Mouse (Mus musculus) midbrain, postnatal 0 days (tissue): ENCODE measurements at regions not wholly inside any gene's neighbourhood (a gene's known extent, or its start where the extent isn't known, plus 50 kb on each side); places are given as distances from the start of the nearest gene placed in this dataset.
A peak's percentile ranks its signal among the peaks of the same experiment; 100 is the strongest.

Experiments used
- ATAC-seq: fragments of 200-750 bp; cut with Nextera tagmentation; 2 replicates; pipeline ENCODE4 v1.8.0; 2017; ENCODE audit warnings: moderate number of reproducible peaks, mild to moderate bottlenecking, moderate TSS enrichment, moderate library complexity; ENCODE audit not compliant: low FRiP score
- DNase-seq: peaks from one replicate; pipeline ENCODE4 v3.0.0-alpha.2; 2015; ENCODE audit warnings: low spot score
- H3K27ac ChIP-seq: fragments of 300-500 bp; sonication (generic); 2 replicates; pipeline ENCODE4 v1.5.1; 2014; ENCODE audit warnings: low read depth, mild to moderate bottlenecking, low read length, mixed read lengths
- H3K27me3 ChIP-seq: fragments of 300-500 bp; sonication (generic); 2 replicates; pipeline ENCODE4 v1.6.1; 2014; ENCODE audit warnings: low read length, control low read depth, mixed read lengths; ENCODE audit not compliant: insufficient read depth
- H3K36me3 ChIP-seq: fragments of 300-500 bp; sonication (generic); 2 replicates; pipeline ENCODE4 v1.6.1; 2014; ENCODE audit warnings: low read length, control low read depth, mixed read lengths; ENCODE audit not compliant: insufficient read depth
- H3K4me1 ChIP-seq: fragments of 300-500 bp; sonication (generic); 2 replicates; pipeline ENCODE4 v1.6.1; 2014; ENCODE audit warnings: mild to moderate bottlenecking, control low read depth, antibody characterized with exemption, low read length, mixed read lengths; ENCODE audit not compliant: insufficient read depth
- H3K4me2 ChIP-seq: fragments of 300-500 bp; sonication (generic); 2 replicates; pipeline ENCODE4 v1.6.1; 2014; ENCODE audit warnings: low read depth, mild to moderate bottlenecking, low read length, mixed read lengths; ENCODE audit not compliant: poor library complexity, severe bottlenecking
- H3K4me3 ChIP-seq: fragments of 300-500 bp; sonication (generic); 2 replicates; pipeline ENCODE4 v1.5.1; 2014; ENCODE audit warnings: low read depth, mild to moderate bottlenecking, low read length, moderate library complexity
- H3K9ac ChIP-seq: fragments of 300-500 bp; sonication (generic); replicated peaks from 2 replicates; pipeline ENCODE4 v1.6.1; 2014; ENCODE audit warnings: mild to moderate bottlenecking, low read length, moderate library complexity, mixed read lengths; ENCODE audit not compliant: poor library complexity, severe bottlenecking
- H3K9me3 ChIP-seq: fragments of 300-500 bp; sonication (generic); 2 replicates; pipeline ENCODE4 v1.6.1; 2016; ENCODE audit warnings: low read length, control low read depth
- CTCF ChIP-seq: IDR thresholded peaks from 2 replicates; pipeline ENCODE4 v1.5.1; 2016; ENCODE audit warnings: antibody characterized with exemption, mild to moderate bottlenecking
- WGBS: fragments of 180-500 bp; shearing (Covaris S2); extraction: QIAGEN DNeasy Blood & Tissue Kit; methylation state at CpG from one replicate; pipeline ENCODE4 v1.1.7; 2014; 5-methylcytosine and 5-hydroxymethylcytosine counted together

DNA sequence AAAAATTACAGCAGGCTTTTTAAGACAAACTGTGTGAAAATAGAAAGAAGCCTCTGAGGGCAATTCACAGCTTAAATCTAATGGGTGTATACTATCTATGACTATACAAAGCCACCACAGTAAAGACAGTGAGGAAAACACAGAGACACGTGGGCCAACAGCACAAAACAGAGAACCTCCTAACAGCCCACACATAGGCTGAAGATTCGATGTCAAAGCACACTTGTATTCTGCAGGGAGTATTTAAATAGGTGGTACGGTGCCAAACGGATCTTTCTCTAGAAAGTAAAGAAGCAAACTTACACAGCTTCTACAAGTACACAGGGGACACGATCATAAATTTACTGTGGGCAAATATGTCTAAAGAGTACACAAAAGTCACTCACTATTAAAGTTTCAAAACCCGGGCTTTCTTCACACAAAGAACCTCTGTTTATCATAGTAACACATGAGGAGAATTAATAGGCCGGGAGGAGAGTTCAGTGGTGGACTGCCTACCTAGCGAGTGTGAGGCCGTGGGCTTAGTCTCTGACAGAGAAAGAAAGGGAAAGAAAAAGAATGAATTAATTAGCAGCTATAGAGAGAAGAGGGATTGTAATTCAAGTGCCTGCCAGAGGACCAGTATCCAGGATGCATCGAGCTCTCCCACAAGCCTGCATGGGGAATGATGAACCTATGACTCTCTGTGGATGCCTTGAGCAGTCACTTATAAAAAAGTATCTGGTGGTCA lies 317.7 kb upstream of the Nfe2l3 start:
- H3K27ac ChIP-seq: no peak overlapping the region
- H3K9ac ChIP-seq: no peak overlapping the region
- no peak for TF ChIP-seq CTCF
- 37% methylated on average over 10 of the region's 10 CpGs for WGBS
- H3K36me3 ChIP-seq: no peaks in the 10 kb centered on the region
- H3K4me2 ChIP-seq: no peak overlapping the region
- no peaks in the 10 kb centered on the region for H3K27me3 ChIP-seq
- H3K4me1 ChIP-seq: no peaks in the 10 kb centered on the region
- peak; percentile 28 for DNase-seq
- H3K4me3 ChIP-seq: no peak overlapping the region
- no peak for ATAC-seq
- no peaks in the 10 kb centered on the region; the same call in 1 of the 2 replicates for H3K9me3 ChIP-seq

DNA sequence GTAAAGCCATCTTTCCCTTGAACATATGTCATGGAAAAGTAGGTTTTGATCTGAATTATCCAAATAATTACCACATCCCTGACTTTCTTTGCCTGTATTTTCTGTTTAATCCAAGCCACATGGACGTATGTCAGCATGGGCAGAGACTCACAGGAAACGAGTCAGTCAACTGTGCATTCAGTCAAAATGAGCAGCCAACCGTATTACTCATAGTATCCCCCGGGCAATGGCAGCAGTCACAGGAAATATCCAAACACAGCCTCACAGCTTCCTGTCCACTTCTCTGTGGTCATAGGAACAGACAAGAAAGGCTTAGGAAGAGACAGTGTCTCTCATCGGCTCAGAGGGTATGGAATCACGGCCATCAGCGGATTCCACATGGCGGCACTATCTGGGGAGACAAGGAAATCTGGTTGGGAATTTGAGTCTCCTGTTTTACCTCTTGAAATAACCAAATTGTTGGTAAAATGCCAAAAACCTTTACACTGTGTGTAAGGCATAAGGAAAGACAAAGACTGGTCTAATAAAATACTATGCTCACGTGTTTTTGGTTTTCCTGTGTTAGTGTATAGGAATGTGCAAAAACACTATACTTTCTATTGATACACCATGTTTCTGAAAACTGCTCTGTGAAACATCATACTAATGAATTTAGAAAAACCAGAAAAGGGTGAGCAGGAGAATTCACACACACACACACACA lies 313.5 kb upstream of the Nfe2l3 start:
- TF ChIP-seq CTCF: no peak
- H3K9me3 ChIP-seq: no peaks in the 10 kb centered on the region
- H3K4me1 ChIP-seq: no peaks in the 10 kb centered on the region
- WGBS: 73% methylated on average over 9 of the region's 9 CpGs
- no peak overlapping the region for H3K9ac ChIP-seq
- H3K4me3 ChIP-seq: no peak overlapping the region
- H3K36me3 ChIP-seq: no peaks in the 10 kb centered on the region
- no peak overlapping the region for H3K4me2 ChIP-seq
- DNase-seq (peak; percentile 63), ATAC-seq (no peak)
- H3K27me3 ChIP-seq: no peaks in the 10 kb centered on the region
- H3K27ac ChIP-seq: no peak overlapping the region

DNA sequence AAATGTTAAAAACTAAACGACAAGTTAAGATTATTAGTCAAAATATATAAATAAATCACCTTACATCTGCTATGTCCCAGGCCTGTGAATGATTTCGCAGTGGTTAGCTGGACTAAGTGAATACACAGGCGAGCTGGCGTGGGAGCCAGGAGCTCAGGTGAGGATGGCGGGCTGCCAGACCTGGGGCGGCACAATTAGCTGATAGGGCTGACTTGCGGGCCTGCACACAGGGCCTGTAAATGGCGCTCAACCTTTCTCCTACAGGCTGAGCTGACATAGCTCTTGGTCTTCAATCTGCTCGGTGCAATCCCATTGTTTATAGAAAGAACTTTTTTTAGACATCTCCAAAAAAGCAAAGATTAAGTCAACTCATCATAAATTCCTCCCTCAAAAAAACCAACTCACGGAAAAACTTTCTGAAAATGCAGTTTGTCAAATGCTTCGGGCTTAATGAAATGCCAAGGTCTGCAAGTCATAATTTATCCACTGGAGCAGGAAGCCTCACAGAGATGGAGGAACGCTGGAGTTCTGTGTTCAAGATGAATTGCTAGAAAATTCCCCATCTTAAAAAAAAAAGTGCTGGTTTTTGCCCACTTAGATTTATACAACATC lies 312.7 kb upstream of the Nfe2l3 start:
- H3K4me2 ChIP-seq: no peak overlapping the region
- H3K4me1 ChIP-seq: no peaks in the 10 kb centered on the region
- no peak for TF ChIP-seq CTCF
- ATAC-seq (no peak), DNase-seq (peak; percentile 19)
- no peak overlapping the region for H3K27ac ChIP-seq
- H3K36me3 ChIP-seq: no peaks in the 10 kb centered on the region
- 91% methylated on average over 12 of the region's 12 CpGs for WGBS
- H3K9ac ChIP-seq: no peak overlapping the region
- no peaks in the 10 kb centered on the region for H3K27me3 ChIP-seq
- no peaks in the 10 kb centered on the region for H3K9me3 ChIP-seq
- no peak overlapping the region for H3K4me3 ChIP-seq

GRCm38 (mm10) chr6:51122941-51123340 lies 309.5 kb upstream of the Nfe2l3 start:
- H3K4me1 ChIP-seq: no peaks in the 10 kb centered on the region
- H3K4me3 ChIP-seq: no peak overlapping the region
- WGBS: 59% methylated on average over 5 of the region's 5 CpGs
- H3K27ac ChIP-seq: no peak overlapping the region
- H3K9me3 ChIP-seq: no peaks in the 10 kb centered on the region
- no peak overlapping the region for H3K9ac ChIP-seq
- no peak overlapping the region for H3K4me2 ChIP-seq
- ATAC-seq: no peak
- TF ChIP-seq CTCF: no peak
- H3K27me3 ChIP-seq: no peaks in the 10 kb centered on the region
- DNase-seq: no peak
- no peaks in the 10 kb centered on the region for H3K36me3 ChIP-seq

DNA sequence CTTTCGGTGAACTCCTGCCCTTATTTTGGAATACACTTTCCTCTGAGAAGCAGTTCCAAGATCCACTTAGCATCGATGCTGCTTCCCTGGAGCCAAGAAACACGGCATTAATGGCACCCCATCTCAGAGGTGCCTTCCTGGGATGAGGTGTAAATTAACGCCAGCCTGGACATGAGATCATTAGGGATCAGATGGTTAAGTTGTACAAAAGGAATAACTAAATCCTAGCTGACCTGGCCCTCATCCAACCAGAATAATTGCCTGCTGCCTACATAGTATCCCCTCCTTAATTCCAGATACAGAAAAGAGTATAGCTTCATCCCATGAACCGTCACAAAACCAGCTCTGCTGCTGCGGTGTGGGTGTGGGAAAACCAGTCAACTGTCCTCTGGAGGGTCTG lies 304.6 kb upstream of the Nfe2l3 start:
- no peaks in the 10 kb centered on the region for H3K36me3 ChIP-seq
- no peak for TF ChIP-seq CTCF
- H3K4me1 ChIP-seq: no peaks in the 10 kb centered on the region
- no peaks in the 10 kb centered on the region for H3K27me3 ChIP-seq
- no peak overlapping the region for H3K4me2 ChIP-seq
- 65% methylated on average over 6 of the region's 6 CpGs for WGBS
- no peak overlapping the region for H3K4me3 ChIP-seq
- no peak for ATAC-seq
- H3K27ac ChIP-seq: no peak overlapping the region
- DNase-seq: no peak
- H3K9me3 ChIP-seq: no peaks in the 10 kb centered on the region
- no peak overlapping the region for H3K9ac ChIP-seq

DNA sequence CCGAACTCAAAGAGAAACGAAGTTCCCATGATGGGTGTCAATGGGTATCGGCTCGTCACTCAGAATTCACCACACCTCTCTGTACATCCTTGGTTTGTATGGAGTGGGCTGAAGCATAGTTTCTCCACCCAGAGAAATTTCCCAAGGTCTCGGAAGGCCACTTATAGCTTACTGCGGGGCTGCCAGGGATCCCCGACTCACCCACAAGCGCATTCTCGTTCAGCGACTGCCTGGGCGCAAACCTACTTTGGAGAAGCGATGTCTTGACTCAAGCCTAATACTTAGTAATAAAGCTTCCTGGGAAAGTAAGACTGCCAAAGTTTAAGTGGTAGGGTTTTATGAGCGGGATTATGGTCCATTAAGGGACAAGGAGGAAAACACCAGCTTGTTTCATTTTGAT lies 303.4 kb upstream of the Nfe2l3 start:
- H3K27ac ChIP-seq: no peak overlapping the region
- WGBS: 94% methylated on average over 13 of the region's 13 CpGs
- H3K9me3 ChIP-seq: no peaks in the 10 kb centered on the region
- no peaks in the 10 kb centered on the region for H3K27me3 ChIP-seq
- H3K4me3 ChIP-seq: no peak overlapping the region
- H3K36me3 ChIP-seq: no peaks in the 10 kb centered on the region
- TF ChIP-seq CTCF: no peak
- H3K4me2 ChIP-seq: no peak overlapping the region
- DNase-seq (no peak), ATAC-seq (no peak)
- no peak overlapping the region for H3K9ac ChIP-seq
- H3K4me1 ChIP-seq: no peaks in the 10 kb centered on the region
